Mouse (Mus musculus) cerebellum, adult 2 months (tissue): ENCODE measurements at regions not wholly inside any gene's neighbourhood (a gene's known extent, or its start where the extent isn't known, plus 50 kb on each side); places are given as distances from the start of the nearest gene placed in this dataset.

Experiments
- DNase-seq, 2 experiments: peaks; one replicate each; pipeline ENCODE4 v3.0.0; 2021
- H3K27ac ChIP-seq: fragments of 200-500 bp; 2 replicates; pipeline ENCODE4 v1.5.1; 2012; ENCODE audit warnings: low read length, control low read depth, inconsistent platforms; ENCODE audit not compliant: insufficient read depth
- H3K27me3 ChIP-seq: fragments of 200-500 bp; 2 replicates; pipeline ENCODE4 v1.6.1; 2012; ENCODE audit warnings: inconsistent platforms, mild to moderate bottlenecking, low read length, moderate library complexity; ENCODE audit not compliant: control insufficient read depth, insufficient read depth
- H3K4me1 ChIP-seq: fragments of 200-500 bp; 2 replicates; pipeline ENCODE4 v1.6.1; 2011; ENCODE audit warnings: low read length; ENCODE audit not compliant: control insufficient read depth, insufficient read depth
- H3K4me3 ChIP-seq: fragments of 200-500 bp; replicated peaks from 2 replicates; pipeline ENCODE3; 2011; ENCODE audit warnings: mild to moderate bottlenecking, low read depth, low read length, control low read depth; ENCODE audit not compliant: insufficient read depth
- CTCF ChIP-seq: fragments of 200-500 bp; IDR thresholded peaks from 2 replicates; pipeline ENCODE4 v1.5.1; 2011; ENCODE audit warnings: low read depth, mild to moderate bottlenecking, control low read depth, low read length, moderate library complexity, borderline replicate concordance; ENCODE audit not compliant: insufficient read depth
- POLR2A ChIP-seq: fragments of 200-500 bp; IDR thresholded peaks from 2 replicates; pipeline ENCODE4 v1.6.1; 2011; ENCODE audit warnings: low read length, control low read depth, borderline replicate concordance; ENCODE audit not compliant: insufficient read depth
- WGBS: fragments of 180-500 bp; shearing (Covaris S2); methylation state at CpG from one replicate; pipeline ENCODE4 v1.1.7; 2018; 5-methylcytosine and 5-hydroxymethylcytosine counted together

- WGBS: 47% methylated on average over 7 of the region's 7 CpGs
- no peak for TF ChIP-seq POLR2A
- TF ChIP-seq CTCF: no peak
- no peak for DNase-seq
Observed at GRCm38 (mm10) chr11:56351798-56352366, 311.1 kb upstream of the Nmur2 start.

DNA sequence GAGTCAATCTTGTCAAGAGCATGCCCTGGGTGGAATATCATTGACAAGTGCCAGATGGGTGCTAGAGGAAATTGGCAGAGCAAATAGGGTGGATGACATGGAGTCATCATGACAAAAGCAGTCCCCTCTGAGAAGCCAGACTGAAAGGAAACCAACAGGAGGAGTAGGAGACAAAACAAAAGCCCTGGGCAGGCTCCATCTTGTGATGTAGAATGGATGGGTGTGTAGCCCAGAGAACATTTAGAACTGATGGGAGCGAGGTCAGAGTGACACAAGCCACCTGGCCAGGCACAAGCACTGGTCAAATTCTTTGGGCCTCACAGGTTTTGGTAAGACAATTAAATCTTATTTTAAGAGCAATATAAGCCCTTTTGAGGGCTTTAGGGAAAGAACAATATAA, 310.4 kb upstream of the Nmur2 start:
- WGBS: 75% methylated on average over 1 of the region's 1 CpGs
- Histone ChIP-seq H3K4me3 (no peak overlapping the region), H3K4me1 (no peaks in the 10 kb centered on the region), H3K27me3 (no peaks in the 10 kb centered on the region), H3K27ac (no peak overlapping the region)
- DNase-seq: no peak
- TF ChIP-seq CTCF (no peak), POLR2A (no peak)

More at GRCm38 (mm10) chr11:56351798-56352366, 311.1 kb upstream of the Nmur2 start:
- Histone ChIP-seq H3K4me1 (no peaks in the 10 kb centered on the region), H3K27ac (no peak overlapping the region), H3K27me3 (no peaks in the 10 kb centered on the region), H3K4me3 (no peak overlapping the region)

DNA sequence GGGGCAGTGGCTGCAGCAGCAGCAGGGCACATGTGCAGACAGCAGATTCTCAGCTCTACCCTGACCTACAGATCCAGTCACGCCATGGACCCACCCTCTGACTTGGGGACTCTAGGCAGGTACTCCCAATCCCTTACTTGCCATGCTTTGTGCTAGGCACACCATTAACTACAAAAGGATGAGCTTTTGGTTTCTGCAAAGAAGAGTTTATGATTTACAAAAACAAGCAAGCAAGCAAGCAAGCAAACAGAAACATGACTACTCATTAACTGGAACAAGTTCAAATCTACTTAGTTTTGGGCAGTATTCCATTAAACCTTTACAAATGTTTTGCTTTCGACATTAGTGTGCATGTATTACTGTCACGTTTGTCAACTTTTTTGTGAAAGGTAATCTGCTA, 309.0 kb upstream of the Nmur2 start:
- H3K4me1 ChIP-seq: no peaks in the 10 kb centered on the region
- DNase-seq: no peak
- H3K4me3 ChIP-seq: no peak overlapping the region
- H3K27me3 ChIP-seq: no peaks in the 10 kb centered on the region
- WGBS: 66% methylated on average over 3 of the region's 3 CpGs
- no peak for TF ChIP-seq CTCF
- no peak for TF ChIP-seq POLR2A
- no peak overlapping the region for H3K27ac ChIP-seq

GRCm38 (mm10) chr11:56348408-56348807, 307.6 kb upstream of the Nmur2 start:
- no peak for DNase-seq
- H3K27ac ChIP-seq: no peak overlapping the region

GRCm38 (mm10) chr11:56343083-56343482, 302.3 kb upstream of the Nmur2 start:
- WGBS: 79% methylated on average over 5 of the region's 5 CpGs

More at GRCm38 (mm10) chr11:56348408-56348807, 307.6 kb upstream of the Nmur2 start:
- H3K4me1 ChIP-seq: no peaks in the 10 kb centered on the region
- WGBS: 93% methylated on average over 5 of the region's 5 CpGs
- TF ChIP-seq CTCF: no peak
- no peak for TF ChIP-seq POLR2A
- no peak overlapping the region for H3K4me3 ChIP-seq
- H3K27me3 ChIP-seq: no peaks in the 10 kb centered on the region

DNA sequence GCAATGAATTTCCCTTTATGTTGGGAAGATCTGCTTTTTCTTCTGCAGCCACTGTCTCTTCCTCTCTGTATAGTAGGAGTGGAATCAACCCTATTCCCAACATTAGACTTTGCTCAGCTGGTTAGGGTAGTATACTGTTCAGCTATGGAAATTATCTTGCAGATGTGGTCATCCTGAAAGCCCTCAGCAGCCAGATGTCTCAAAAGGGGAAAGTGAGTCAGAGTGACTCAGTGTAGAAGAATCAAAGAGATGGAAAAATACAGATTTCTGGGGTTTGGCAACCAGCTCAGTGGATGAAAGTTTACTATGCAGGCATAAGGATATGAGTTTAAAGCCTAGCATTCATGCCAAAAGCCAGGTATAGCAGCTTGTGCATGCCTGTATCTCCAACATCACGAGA, 300.9 kb upstream of the Nmur2 start:
- no peaks in the 10 kb centered on the region for H3K27me3 ChIP-seq
- DNase-seq: no peak
- 57% methylated on average over 1 of the region's 1 CpGs for WGBS
- H3K4me1 ChIP-seq: no peaks in the 10 kb centered on the region
- H3K27ac ChIP-seq: no peak overlapping the region
- no peak for TF ChIP-seq CTCF
- TF ChIP-seq POLR2A: no peak
- H3K4me3 ChIP-seq: no peak overlapping the region

More at GRCm38 (mm10) chr11:56343083-56343482, 302.3 kb upstream of the Nmur2 start:
- TF ChIP-seq CTCF (no peak), POLR2A (no peak)
- no peaks in the 10 kb centered on the region for H3K4me1 ChIP-seq
- H3K27ac ChIP-seq: no peak overlapping the region
- no peak for DNase-seq
- H3K27me3 ChIP-seq: no peaks in the 10 kb centered on the region
- no peak overlapping the region for H3K4me3 ChIP-seq

DNA sequence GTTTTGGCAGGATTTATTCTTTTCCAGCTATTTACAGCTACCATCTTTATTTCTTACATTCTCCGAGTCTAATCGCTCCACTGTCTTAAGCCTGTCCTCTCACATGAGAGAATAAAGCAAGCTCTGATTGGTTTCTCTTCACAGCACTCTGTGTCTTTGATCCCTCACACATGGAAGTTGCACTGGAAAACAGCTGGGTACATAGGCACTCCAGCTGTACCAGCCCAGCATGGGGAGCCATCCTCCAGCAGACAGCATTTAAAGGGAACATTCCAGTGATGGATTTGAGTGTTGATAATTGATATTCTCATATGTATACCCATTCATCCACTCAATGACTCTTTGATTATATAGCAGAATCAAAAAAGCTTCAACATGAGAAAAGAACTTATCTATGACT, 300.2 kb upstream of the Nmur2 start:
- no peak overlapping the region for H3K27ac ChIP-seq
- WGBS: 68% methylated on average over 2 of the region's 2 CpGs
- DNase-seq: no peak
- no peaks in the 10 kb centered on the region for H3K4me1 ChIP-seq
- no peak overlapping the region for H3K4me3 ChIP-seq
- TF ChIP-seq POLR2A: no peak
- TF ChIP-seq CTCF: no peak
- H3K27me3 ChIP-seq: no peaks in the 10 kb centered on the region

DNA sequence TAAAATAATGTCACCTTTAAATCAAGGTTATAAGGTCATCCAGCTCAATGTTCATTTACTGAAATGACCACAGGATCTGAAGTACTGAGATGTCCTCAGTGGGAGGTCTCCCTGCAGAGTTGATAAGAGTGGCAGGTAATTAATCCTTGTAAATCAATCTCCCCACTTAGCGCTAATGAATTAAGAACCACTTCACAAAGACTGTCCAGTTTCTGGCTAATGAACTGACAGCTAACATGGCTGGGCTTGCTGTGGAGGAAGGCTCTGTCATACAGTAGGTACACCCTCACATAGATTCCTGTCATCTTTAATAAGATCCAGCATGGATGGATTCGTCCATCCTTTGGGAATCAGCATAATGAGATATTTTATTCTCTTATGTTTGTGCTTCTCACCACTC, 297.7 kb upstream of the Nmur2 start:
- WGBS: 79% methylated on average over 2 of the region's 2 CpGs
- no peak overlapping the region for H3K27ac ChIP-seq
- no peaks in the 10 kb centered on the region for H3K27me3 ChIP-seq

DNA sequence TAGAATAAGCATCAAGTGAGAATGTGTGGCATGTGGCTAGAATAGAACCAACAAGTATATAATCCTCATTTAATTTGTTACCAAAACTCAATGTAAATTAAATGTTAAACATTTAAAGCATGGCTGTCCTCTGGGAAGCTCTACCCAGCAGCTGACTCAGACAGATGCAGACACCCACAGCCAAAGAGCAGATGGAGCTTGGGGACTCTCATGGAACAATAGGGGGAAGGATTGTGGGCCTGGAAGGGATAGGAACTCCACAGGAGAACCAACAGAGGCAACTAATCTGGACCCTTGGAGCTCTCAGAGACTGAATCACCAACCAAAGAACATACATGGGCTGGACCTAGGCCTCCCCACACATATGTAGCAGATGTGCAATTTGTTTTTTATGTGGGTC, 295.1 kb upstream of the Nmur2 start:
- H3K4me3 ChIP-seq: no peak overlapping the region
- H3K4me1 ChIP-seq: no peaks in the 10 kb centered on the region
- DNase-seq: no peak
- TF ChIP-seq CTCF (no peak), POLR2A (no peak)
- no peak overlapping the region for H3K27ac ChIP-seq
- H3K27me3 ChIP-seq: no peaks in the 10 kb centered on the region

More for the DNA sequence above, 297.7 kb upstream of the Nmur2 start:
- Histone ChIP-seq H3K4me3 (no peak overlapping the region), H3K4me1 (no peaks in the 10 kb centered on the region)
- no peak for DNase-seq
- no peak for TF ChIP-seq CTCF
- no peak for TF ChIP-seq POLR2A
